ENCODE assay signal across 9 mouse cellular contexts in the genomic region with DNA sequence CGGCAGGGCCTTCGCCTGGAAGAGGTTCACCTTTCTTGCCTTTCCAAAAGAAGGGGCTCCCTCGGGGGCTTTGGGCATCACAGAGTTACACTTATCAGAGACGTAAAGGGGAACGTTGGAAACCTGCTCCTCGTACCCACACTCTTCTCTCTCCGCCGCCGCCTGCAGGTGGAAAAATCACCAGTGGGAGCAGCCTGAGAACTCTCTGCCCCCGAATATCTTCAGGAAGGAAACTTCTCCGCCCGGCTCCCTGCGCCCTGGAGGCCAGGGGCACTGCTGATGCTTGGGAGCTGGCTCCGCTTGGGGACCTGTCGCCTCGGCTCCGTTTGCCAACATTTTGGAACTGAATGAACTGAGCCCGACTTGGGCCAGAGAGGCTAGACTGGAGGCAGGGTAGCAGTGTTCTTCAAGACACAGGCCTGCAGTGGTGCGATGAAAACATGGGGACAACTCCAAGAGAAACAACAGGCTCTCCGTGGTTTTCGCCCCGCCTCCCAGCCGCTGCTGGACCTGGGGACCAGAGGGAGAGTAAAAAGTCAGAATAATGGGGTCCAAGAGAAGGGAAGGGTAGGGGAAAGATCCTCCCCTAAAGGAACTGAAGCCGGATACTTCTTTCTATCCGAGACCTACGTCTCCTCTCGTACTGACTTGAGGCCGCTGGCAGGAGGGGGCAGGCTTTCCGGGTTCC. TPM values are rescaled to one million over a fixed set of nuclear protein-coding genes. Genes with fewer than 3 reads are reported as not detected.
DNase-seq lines count a peak whose midpoint lies in the region; ATAC-seq and TF ChIP-seq lines count a peak whose summit lies in the region.
"Had no signal": no experiment of that assay in that cellular context is flagged by ENCODE, and none has a peak within 500 bp of the region (broad histone marks: within the 10 kb centered on the region; RNA-seq: fewer than 3 reads in every experiment).

No protein-coding gene starts in this region.

- intact Hi-C loops in gastrocnemius, adult 2 months (cut with DNase I): loop anchor here (10.0 kb wide), 1 partner anchor 934 kb away; no protein-coding TSS in a partner anchor

- peaks cover 18% of the 10 kb centered on the region for H3K4me1 ChIP-seq in intestine, embryonic 16.5 days (ENCODE audit: control insufficient read depth, insufficient read depth, low read length)
- peaks cover 92% of the 10 kb centered on the region for H3K4me1 ChIP-seq in midbrain, embryonic 10.5 days

- peak; percentile 35 for DNase-seq in gastrocnemius, adult 2 months
- DNase-seq in gastrocnemius, adult 8-10 months (ENCODE audit: low spot score in 2 of 2): no peak
- DNase-seq in R1 (ENCODE audit: low read depth, low spot score): peak; percentile 48
- DNase-seq in midbrain, embryonic 10.5 days (ENCODE audit: low spot score): peak; percentile 64
- DNase-seq in c-Kit-positive CD71-positive TER-119-positive erythroid progenitor cells, embryonic 14.5 days (ENCODE audit: low spot score): no peak
- no peak for DNase-seq in natural killer cell, adult 2 months (ENCODE audit: low spot score in 2 of 2)

- WGBS in intestine, embryonic 16.5 days: 9% methylated on average over 29 of the region's 29 CpGs
- under 1% methylated on average over 29 of the region's 29 CpGs for WGBS in midbrain, embryonic 10.5 days

- peak overlapping the region; percentile 75 for H3K4me2 ChIP-seq in intestine, embryonic 16.5 days (ENCODE audit: low read depth, low read length)

- 0 out of 2 replicates have a peak, but pooled peaks have one; percentile 35 for ATAC-seq in frontal cortex, adult (ENCODE audit: low TSS enrichment)
- ATAC-seq in intestine, embryonic 16.5 days: no peak

- peak overlapping the region; percentile 66 for H3K9ac ChIP-seq in intestine, embryonic 16.5 days (ENCODE audit: low read depth, low read length)

- peak overlapping the region; percentile 54 for H3K27ac ChIP-seq in gastrocnemius, adult 2 months
- peak overlapping the region; percentile 35 for H3K27ac ChIP-seq in intestine, embryonic 16.5 days (ENCODE audit: low read length)
- H3K27ac ChIP-seq in midbrain, embryonic 10.5 days (replicated peaks): peak overlapping the region; percentile 97

- peaks cover 40% of the 10 kb centered on the region for H3K27me3 ChIP-seq in intestine, embryonic 16.5 days (replicated peaks; ENCODE audit: control insufficient read depth, insufficient read depth, low read length)
- H3K27me3 ChIP-seq in midbrain, embryonic 10.5 days (ENCODE audit: low read depth, poor library complexity, severe bottlenecking): peaks cover 64% of the 10 kb centered on the region

- 0 out of 2 replicates have a peak, but pooled peaks have one; percentile 5 for TF ChIP-seq CTCF in gastrocnemius, adult 2 months (IDR thresholded peaks at IDR 0.05)

- no peaks in the 10 kb centered on the region for H3K36me3 ChIP-seq in intestine, embryonic 16.5 days (ENCODE audit: control insufficient read depth, insufficient read depth, low read length)
- H3K36me3 ChIP-seq in midbrain, embryonic 10.5 days: peaks cover 25% of the 10 kb centered on the region

- H3K4me3 ChIP-seq in gastrocnemius, adult 2 months: peak overlapping the region; percentile 90
- H3K4me3 ChIP-seq in intestine, embryonic 16.5 days (ENCODE audit: low read length): peak overlapping the region; percentile 69
- H3K4me3 ChIP-seq in midbrain, embryonic 10.5 days: peak overlapping the region; percentile 80
- H3K4me3 ChIP-seq: erythroblast, embryonic 14.5 days had no signal

- no peaks in the 10 kb centered on the region for H3K9me3 ChIP-seq in intestine, embryonic 16.5 days (ENCODE audit: control insufficient read depth, low read length)
- H3K9me3 ChIP-seq in midbrain, embryonic 10.5 days (replicated peaks): no peaks in the 10 kb centered on the region

RNA-seq across cellular contexts. Expression of gene Wnt5a, which starts 5.9 kb away (rescaled TPM):
- total RNA-seq in gastrocnemius, adult 2 months (2021): 1 to 10 TPM; 4.9 to 6.2 TPM
- total RNA-seq in gastrocnemius, adult 8-10 months (2022): 1 to 10 TPM; 3.1 to 6.0 (median 4.2) TPM
- 15.9 and 17.6 TPM in 2 replicates for polyA plus RNA-seq in intestine, embryonic 16.5 days (2015; fragmentation: Nextera tagmentation; extraction: Ambion mirVana)
- 49.5 and 49.7 TPM in 2 replicates for polyA plus RNA-seq in midbrain, embryonic 10.5 days (2016; fragmentation: Nextera tagmentation; extraction: Ambion mirVana)
- polyA plus RNA-seq: erythroblast, embryonic 14.5 days had no signal

Comparison
In these comparisons a context has a peak if more than half of its experiments do, and no peak if none do; other contexts are left out.
1. DNase-seq: peak in gastrocnemius, adult 2 months (single experiment), R1 (single experiment) and midbrain, embryonic 10.5 days (single experiment); none in gastrocnemius, adult 8-10 months (0 of 2), c-Kit-positive CD71-positive TER-119-positive erythroid progenitor cells, embryonic 14.5 days (single experiment) and natural killer cell, adult 2 months (0 of 2).
2. H3K27ac ChIP-seq: peak in every context shown above with its lines; median percentile 97 in midbrain, embryonic 10.5 days; 54 in gastrocnemius, adult 2 months; 35 in intestine, embryonic 16.5 days.
3. Peak in every context shown above with its lines, with median percentiles within 50 percentile points of each other: H3K4me3 ChIP-seq.